Mouse (Mus musculus): ENCODE measurements at regions not wholly inside any gene's neighbourhood (a gene's known extent, or its start where the extent isn't known, plus 50 kb on each side); places are given as distances from the start of the nearest gene placed in this dataset.

DNA sequence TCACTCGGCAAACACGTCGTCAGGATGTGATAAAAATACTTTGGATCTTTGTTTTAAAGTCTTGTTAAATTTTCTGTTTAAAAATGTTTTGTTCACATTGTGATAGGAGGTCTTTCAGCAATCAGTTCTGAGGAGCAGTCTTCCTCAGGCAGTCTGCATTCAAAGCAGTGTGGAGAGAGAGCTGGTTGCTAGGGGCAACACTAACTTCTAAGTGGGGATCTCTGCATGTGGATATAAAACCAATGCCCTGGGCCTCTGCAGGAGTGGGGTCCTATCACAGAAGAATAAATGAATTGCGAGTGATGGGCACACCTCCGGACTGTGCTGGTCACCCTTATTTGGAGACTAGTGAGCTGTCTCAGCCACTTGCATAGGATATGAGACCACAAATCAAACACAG lies 270.1 kb upstream of the Gm4791 start:
- DNase-seq = no peak

DNA sequence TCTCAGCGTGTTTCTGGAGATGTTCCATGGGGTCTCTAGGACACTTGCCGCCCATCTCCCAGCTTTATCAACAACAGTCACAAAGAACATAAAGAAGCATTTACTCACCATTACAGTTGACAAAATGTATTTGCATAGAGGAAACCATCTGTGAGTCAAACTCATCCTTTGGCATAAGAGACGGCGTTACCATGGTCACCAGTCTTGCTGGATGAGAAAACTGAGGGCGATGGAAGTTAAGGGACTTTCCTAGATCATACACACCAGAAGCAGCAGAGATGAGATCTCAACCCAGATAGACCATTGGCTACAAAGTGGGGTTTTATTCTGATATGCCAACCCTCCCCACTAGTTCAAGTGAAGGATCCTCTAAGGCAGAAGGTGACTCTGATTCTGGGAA lies 274.3 kb upstream of the Gm4791 start:
- no peak for DNase-seq

DNA sequence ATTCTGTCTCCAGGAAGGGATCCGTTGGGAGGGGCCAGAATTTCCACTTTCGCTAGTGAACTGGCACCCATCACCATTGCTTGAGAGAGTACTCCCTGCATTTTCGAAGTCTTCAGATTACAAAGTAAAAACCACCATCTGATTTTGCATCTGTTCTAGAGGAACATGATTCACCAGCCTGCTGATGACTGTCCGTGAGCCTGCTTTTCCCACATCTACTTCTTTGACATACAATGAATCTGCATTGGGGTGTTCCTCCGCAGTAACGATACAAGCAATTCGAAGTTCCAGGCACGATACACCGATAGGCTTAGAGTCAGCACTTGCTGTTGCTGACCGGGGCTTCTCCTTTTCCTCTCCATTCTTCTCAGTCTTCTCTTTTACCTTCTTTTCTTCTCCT lies 285.1 kb upstream of the Gm4791 start:
- DNase-seq = no peak

DNA sequence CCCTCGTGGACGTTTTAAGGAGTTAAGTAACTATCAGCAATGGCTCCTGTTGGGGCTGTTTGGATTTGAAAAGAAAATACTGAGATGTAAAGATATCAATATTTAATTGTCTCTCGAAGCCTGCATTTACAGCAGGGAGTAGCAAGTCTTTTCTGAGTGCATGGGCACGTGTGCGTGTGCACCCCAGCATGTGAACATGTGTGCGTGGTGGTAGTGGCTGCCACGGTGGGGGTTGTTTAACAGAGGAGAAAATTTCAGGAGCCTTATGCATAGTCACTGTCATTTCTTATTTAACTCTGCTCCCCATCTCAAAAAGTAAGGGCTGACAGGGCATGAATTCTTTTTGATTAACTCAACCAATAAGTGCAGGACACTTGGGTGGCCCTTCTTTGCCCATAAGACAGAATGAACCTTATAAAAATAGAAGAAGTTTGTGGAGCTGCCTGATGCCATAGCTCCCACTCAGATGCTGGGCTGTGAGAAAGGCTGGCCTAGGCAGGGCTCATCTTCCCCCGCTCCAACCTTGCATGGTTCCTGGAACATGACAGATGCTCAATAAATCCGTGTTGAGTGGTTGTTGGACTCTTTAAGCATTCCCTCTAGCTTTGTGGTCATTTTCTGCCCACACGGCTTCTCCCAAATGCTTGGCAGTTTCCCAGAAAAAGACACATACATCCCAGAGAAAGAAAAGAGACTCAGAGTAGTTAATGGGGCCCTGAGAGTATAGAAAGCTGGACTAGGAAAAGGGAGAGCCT lies 294.2 kb upstream of the Gm4791 start:
- DNase-seq = no peak

DNA sequence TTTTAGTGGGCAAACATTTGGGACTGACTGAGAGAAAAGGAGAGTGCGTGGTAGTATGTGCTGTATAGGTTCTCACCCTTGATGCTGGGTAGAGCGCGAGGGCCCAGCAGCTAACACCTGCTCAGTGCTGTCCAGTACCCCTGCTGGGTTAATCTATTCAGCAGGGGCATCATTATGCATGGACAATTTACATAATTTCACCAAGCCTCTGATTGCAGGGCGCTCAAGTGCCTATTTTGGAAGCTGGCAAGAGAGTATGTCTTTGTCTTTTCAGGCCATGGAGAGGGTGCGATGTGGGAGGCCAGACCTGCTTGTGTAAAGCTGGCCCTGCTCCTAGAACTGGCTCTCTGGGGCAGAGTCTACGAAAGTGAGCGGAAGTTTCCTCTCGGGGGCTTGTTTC lies 294.9 kb upstream of the Gm4791 start:
- no peak for DNase-seq

DNA sequence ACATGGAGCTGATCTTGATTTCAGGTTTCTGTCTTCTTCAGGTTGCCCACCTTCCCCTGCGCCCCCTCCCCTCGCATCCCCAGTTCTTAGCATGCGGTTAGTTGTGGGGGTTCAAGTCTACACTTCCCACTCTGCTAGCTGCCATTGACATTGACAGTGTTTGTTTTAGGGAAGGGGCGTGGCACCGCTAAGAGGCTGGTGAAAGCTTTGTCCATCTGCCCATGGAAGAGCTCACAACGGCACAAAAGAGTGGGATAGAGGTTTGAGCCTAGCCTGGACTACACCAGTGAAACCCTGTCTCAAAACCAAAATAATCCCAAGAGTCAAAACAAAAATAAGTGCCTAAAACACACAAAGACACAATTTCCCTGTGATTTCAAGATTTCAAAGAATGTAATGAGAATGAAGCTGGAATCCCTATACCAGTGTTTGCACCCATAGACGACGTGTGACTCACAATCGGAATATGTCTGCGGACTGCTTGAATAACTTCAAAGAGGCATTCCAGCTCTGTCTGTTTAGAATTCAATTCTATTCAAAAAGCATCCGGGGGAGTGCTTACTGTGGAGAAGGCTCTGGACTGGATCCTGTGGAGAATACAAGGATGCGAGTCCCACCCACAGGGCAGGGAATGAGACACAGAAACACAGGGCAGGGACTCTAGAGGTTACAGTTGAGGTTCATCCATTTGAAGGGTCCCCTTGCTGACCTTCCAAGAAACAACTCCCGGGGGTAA lies 295.5 kb upstream of the Gm4791 start:
- no peak for DNase-seq

DNA sequence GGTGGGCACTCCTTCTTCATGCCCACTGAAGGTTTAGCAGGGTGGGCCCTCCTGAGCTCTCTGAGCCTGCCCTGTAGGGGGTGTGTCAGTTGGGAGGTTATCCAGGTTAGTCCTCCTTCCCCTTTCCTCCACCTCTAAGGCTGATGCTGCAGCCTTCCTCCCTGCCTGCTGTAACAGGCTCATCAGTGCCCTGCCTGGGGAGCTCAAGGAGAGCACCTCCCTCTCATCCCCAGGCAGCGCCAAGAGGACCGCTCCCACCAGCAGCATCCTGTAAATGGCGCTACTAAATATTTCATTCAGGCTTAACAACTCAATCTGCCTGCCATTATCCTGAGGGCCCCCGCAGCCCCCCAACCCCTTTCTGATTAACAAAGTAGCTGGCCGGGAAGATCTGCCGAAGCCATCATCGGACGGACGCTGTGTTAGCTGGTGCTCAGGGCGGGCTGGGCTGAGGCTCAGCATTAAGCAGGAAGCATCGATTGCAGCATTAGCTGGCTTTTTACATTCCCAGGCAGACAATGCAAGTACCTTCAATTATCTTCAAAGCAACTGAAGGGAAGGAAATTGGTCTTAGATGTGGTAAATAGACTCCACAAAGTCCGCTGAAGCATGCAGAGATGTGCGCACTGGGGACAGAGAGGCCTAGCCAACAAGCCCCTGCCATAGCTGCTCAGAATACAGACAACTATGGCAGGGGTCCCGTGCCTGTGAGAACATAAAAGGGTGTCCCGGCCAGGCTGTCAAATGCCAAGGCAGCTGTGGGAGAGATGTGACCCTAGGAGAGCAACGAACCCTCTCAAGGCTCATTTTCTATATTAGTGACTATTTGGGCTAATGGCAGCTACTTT lies 296.3 kb upstream of the Gm4791 start:
- DNase-seq = no peak

DNA sequence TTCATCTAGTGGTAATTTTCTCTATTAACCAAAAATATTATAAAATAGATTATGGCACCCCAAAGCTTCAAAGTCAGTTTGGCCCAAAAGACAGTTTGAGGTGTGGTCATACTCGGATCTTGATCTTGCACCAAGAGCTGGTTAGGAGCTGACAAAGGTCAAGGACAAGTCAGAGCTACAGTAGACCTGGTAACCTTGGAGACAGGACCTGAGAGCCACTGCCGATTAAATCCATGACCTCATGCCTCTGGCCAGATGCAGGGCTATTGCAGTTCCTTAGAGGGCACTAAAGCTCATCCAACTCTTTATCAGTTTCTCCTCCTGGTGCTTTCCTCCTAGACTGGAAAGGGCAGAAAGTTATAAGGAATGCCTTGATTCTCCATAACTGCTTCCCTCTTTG lies 302.4 kb upstream of the Gm4791 start:
- DNase-seq = no peak

DNA sequence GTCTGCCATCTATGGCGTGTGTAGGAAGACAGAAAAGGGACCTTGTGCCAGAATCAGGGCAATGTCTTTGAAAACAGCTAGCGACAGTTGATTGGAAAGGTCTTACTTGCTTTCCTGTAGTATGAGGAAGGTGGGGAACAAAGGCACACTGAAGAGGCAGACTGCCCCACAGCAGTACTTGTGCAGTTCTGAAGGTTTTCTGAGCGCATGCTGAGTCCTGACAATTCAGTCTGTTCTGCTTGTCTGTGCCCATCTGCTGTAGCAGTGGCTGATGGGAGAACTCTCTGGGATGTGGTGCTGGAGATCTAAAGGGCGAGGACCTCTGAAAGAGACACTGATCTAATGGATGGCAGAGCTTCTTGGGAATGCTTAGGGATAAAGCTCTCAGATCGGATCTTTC lies 309.2 kb upstream of the Gm4791 start:
- no peak for DNase-seq

DNA sequence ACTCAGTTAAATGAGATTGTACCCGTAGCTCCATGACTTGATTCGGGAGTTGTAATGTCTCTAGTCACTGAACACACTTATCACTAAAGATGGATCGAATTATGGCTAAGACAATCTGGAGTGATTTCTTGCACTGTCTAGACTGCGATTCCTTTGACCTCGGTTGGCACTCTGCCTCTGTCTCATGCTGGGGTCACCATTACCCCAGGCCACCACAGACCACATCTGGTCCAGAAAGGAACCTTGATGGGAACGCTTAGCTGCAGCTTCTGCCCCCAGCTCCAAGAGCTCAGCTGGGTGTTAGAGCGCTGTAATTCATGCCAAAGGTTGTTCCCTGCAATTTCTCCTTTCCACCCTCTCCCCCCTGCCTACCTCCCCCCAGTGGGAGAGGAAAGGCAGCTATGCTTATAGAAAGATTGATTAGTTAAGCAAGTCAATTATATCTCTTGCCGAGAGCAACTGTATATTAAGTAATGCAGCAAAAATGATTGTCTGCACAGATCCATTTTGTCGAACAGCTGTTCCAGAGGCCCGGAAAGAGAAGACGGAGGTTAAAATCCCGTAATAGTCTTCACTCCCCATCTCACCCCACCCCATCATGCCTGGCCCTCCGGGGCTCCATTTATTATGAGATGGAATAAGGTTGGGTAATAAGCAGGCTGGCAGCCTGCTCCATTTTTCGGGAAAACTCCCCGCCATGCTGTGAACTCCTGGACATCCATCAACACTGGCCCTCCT lies 314.3 kb upstream of the Gm4791 start:
- DNase-seq = no peak

DNA sequence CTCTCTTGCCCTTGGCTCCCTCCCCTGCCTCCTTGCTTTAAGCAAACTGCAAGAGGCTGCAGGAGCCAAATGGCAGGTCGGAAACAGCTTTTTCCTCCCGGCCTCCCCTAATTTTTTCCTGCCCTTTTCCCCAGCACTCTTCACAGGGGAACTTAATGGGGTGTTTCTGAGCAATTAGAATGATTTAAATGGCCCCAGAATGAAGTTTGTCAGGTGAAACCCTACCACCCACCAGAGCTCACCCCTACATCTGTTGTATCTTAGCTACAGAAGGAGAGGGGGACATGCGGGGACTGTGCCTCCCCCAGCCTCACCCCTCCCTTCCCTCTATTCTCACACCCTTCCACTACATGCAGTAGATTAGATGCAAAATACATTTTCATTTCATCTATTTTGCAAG lies 326.5 kb upstream of the Gm4791 start:
- no peak for DNase-seq

DNA sequence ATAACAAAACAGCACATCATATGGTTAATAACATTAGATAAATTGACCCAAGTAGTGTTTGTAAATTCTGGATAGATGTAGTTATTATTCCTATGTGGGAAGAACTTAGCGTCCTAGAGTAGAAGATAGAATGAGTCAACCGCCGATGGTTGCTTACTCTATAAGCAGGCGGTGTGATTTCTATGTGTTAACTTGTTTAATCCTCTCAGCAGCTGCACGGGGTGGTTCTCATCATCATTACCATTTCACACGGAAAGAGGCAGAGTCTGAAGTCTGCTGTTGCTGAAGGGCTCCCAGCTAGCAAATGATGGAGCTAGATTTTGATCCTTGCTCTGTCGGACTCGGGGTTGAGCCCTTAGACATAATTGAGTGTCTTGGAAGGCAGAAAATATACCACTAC lies 334.6 kb upstream of the 4931429L15Rik start:
- no peak for DNase-seq

DNA sequence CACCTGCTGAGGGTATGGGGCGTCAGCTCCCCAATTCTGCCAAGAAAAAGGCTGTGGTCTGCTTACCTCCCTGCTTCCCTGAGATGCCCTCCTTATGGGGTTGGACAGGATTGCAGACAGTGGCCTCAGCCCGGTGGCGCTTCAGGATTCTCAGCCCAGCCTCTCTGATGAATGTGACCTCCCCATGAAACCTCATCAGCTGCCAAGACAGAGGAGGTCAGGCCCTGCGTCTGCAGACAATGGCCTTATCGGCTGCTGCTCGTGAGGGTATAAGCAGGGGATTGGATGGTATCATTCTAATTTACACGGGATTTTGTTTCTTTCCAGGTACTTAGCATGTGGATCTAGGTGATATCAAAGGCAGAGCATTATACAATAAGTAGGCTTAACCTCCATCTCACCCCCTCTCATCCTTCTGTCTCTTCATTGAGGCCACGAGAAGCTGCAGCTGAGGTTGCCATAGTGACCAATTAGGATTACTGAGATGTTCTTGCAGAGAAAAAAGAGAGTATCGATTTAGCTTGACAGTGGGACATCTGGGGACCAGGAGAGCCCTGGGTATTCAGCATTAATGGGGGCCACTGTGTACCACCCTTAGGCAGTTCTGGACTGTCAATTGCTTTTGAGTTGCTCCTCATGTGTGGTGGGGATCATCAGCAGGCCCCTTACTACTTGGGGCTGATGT lies 327.6 kb upstream of the 4931429L15Rik start:
- DNase-seq = no peak

DNA sequence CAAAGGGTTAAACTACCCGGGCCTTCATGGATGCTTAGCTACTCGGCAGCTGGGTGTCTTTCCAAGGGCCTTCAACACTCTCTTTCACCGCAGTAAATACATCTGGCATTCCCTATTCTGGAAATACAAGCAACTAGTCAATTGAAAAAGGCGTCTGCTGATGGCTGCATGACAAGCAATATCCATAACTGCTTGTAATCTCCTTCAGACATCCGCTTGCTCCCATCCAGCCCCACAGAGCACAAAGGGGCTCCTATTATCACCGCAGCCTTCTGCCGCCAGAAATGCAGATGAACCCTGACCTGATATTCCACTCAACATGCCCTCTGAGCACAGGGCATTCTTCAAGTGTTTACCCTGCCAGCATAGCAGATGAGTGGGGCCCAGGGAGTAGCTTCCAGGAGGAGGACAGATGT lies 325.7 kb upstream of the 4931429L15Rik start:
- DNase-seq = no peak

DNA sequence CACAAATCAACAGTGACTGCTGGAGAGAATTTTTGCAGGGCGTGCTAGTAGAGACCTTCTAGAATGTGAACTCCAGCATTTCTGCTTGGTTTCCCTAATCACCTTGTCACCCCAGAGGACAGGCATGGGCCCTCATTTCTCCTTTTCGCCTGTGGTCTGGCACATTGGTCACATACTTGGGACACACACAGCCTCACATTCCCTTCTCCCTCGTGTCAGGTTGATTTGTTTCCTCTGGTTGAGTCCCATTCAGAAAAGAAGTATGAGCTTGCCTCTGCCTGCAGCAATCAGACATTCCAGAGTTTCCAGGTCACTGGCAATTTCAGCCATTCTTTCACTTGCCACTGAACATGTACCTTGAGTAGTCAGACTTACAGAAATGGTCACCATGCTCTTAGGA lies 323.8 kb upstream of the 4931429L15Rik start:
- DNase-seq = no peak

DNA sequence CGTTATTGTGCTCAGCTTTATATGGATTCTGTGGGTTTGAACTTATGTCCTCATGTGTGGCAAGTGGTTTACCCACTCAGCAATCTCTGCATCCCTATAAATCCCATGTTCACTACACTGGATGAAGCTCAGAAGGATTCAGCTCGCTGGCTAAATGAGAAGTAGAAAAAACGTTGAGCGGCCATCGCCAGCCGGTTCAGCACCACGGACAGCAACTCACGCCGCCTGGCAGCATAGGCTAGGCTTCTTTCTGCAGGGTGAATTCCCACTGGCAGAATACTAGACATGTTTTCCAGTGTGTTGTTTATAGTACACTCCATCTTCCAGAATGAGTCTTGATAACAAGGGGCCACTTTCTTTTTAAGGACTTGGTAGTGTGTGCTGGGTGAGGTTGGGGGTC lies 322.9 kb upstream of the 4931429L15Rik start:
- no peak for DNase-seq

DNA sequence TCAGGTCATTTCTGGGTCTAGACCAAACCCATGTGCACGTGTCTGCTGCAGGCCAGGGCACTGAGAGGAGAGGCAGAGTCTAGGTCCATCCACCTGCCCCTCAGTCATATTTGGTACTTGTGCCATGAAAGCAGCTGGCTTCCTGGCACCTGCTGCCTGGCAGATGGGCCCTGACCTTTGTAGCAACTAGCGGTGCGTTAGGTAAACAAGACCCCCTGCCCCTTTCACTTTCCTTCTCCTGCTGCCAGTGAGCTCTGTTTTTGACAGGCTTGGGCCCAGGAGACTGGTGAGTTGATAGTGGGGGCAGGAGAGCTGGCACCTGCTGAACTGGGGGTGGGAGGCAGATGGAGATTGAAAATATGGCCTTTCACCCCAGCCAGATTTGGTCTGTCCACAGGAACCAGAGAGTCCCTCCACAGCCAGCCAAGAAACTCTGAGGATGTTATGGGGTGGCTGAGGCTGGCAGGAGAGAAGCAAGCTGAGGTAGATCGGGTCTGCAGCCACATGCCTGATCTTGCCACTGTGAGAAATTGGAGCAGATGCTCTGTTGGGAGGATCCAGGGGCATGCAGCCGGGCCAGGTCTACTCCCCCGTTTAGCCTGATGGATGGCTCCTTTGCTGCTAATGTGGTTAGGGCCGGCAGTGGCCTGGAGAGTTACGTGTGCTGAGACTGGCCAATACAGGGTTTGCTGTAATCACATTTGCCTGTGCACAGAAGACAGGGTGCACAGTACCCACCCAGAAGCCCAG lies 316.6 kb upstream of the 4931429L15Rik start:
- DNase-seq = no peak

DNA sequence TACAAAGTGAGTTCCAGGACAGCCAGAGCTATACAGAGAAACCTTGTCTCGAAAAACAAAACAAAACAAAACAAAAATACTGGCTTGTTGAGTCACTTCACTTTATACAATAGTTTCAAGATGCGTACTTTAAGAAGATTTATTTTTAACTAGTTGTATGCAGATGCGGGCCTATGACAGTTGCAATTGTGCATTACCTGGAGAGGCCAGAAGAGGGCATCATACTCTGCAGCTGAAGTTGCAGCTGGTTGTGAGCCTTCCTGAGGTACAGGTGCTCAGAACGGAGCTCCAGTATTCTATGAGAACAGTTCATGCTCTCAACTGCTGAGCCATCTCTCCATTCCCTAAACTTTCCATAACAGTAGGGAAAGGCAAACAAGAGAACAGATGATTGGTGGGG lies 314.2 kb upstream of the 4931429L15Rik start:
- no peak for DNase-seq

DNA sequence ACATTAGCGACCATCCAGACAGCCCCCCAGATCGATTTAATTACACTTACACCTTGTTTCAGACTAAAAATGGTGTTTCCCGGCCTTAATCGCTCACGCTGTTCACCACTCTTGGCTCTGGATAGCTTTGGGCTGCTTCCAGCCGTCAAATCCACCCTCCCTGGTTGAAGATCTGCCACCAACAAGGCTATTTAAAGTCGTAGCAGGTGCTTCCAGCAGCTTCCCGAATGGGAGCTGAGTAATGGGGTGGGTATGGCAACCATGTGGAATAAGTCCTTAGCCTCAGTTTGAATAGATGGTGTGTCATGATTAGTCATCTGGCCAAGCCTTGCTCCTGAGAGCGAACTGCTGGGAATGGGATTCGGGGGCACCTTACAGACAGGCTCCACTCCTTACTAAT lies 312.8 kb upstream of the 4931429L15Rik start:
- DNase-seq = no peak

DNA sequence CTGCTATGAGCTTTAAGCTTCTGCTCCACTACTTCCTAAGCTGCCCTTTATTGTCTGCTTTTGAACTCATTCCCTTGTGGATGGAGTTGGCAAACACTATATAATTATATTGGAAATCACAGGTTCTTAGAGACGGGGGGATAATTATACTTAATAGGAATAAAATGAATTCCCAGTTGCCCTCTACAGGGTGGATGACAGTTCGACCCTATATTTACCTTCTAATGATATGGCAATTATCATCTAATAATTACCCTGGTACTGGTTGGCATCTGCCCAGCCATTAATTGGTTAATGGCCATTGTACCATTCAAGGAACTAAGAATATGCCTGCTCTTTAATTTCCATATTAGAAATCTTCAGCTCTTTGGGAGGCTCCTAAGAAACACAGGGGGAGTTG lies 302.5 kb upstream of the 4931429L15Rik start:
- DNase-seq = no peak

DNA sequence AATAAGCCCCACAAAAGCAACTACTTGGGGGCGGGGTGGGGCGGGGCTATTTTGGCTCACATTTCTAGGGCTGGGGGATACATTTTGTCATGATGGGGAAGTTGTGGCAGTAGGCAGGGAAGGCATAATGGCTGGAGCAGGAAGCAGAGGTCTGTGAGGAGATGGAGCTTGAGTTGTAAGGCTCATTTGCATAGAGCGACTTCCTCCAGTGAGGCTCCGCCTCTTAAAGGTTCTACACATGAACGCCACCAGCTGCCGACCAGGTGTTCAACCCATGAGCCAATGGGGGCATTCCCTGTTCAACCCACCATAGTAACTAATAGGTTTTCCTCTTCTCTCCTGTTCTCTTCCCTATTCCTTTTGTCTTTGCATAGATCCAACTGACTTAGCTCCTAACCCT lies 302.1 kb upstream of the 4931429L15Rik start:
- DNase-seq = no peak
